Mouse (Mus musculus): ENCODE results near the gene Pex19.

The Pex19 gene

DNA sequence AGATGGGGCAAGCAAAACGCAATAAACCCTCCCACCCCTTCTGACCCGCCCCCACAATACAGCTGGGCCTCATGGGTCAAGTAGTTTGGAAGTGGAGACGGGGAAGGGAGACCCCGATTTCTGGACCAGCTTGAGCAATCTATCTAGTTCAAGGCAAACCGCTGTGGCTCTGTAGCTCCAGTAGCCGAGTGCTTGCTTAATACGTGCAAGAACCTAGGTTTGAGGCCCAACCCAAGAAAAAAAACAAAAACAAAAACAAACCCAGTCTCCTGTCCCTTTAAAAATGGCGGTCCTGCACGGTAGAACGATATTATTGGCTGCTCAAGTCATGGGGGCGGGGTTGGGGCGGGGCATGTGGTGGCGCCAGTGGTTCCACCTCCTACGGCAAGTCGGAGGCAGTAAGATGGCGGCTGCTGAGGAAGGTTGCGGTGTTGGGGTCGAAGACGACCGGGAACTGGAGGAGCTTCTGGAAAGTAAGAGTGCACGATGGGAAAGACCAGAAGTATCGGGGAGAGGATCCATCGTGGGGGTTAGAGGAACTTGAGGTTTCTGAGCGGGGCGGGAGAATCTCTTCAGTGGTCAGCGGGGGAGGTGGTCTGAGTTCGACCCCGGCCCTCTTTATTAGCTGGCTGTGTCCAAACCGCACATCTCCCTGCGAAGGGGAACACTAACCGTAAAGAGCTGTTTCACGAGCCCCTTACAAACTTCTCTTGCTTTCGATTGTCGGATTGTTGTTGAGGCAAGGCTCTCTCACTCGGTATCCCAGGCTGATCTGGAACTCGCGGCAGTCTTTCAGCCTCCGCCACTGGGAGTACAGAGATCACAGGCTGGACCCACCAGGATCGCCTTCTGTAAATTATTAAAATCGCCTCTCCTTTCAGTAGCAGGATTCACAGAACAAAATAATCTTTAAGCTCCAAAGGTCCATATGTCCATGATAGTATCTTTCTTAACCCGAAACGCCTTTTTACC lies at the start of gene Pex19:
Gene Pex19, plus strand, starts transcription at position 380 of the 972 bp plus-strand sequence.
- DNase-seq: peak; percentile 80

DNA sequence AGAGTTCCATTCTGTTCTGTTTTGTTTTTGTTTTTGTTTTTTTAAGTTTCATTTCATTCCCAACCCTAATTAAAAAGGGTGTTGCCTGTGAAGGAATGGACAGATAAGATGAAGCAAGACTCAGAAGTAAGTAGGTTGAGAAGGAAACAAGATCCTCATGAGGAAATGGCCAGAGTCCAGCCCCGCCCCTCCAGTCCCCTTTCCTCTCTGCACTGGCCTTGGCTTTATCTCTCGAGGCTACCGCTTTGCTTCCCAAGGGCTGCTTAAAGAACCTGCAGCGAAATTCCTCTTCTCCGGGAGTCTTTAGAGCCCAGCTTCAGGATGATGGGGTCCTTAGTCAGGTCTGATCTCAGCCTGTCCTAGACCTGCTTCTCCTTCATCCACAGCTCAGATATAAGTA lies 48.6 kb upstream of the Pex19 start:
- no peak for DNase-seq

DNA sequence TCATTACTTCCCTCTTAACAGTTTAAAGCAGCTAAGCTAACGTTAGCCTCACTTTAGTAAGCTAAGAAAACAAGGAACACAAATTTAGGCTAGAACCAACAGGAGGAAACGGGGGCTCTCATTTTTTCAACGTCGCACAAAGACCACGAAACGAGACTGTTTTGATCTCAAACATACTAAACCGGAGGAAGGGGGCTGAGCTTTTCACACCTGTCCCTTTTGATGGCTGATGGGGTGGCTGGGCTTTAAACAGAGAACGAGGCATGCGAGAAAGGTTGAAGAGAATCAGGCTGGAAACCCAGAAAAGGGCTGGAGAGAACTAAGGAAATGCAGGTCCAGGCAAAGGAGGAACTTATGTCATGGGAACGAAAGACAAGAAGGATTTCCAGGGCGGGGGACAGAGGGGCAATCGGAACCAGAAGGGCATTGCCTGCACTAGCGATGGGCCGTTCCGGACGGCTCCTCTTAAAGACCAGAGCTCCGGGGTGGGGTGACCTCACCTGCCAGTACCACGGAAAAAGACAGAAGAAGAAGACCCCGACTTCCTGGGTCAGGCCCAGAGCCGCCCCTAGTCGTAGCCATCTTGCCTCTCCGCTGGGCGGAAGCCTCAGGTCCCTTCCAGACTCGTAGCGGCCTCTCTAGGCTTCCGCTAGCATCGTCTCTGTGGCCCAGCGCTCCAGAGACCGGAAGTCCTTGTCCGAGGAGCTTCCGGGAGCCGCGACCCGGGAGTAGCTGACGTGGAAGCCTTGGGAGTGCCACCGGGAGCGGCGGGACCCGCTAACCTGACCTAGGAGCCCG lies 44.3 kb upstream of the Pex19 start, which contains the start of the genes Copa and Ncstn:
Gene Copa, plus strand, starts transcription at position 429 of the 798 bp plus-strand sequence.
Gene Ncstn, minus strand, starts transcription at position 695 of the 798 bp plus-strand sequence.
- DNase-seq: peak; percentile 93

DNA sequence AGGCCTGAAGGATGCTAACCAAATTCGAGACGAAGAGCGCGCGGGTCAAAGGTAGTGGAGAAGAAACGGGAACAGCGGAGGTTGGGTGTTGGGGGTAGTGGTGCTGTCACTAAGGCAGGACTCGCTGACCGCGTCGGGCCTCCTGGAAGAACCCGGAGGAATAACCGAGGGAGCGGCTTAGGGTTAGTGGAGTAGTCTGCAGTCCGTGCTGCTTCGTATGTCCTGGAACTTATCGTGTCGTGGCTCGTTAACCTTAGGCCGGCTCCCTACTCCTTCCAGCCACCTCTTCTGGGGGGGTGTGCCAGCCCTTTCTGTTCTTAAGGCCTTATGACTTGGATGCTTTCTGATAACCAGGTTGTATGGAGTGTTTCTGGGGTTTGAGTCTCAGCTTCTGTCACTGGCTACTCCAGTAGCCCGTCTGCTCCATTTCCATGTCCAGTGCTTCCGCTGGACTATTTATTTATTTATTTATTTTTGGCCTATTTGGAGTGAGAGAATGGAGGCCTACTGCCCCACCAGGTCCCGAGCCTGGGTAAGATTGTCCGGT lies 43.6 kb upstream of the Pex19 start:
- DNase-seq: no peak

DNA sequence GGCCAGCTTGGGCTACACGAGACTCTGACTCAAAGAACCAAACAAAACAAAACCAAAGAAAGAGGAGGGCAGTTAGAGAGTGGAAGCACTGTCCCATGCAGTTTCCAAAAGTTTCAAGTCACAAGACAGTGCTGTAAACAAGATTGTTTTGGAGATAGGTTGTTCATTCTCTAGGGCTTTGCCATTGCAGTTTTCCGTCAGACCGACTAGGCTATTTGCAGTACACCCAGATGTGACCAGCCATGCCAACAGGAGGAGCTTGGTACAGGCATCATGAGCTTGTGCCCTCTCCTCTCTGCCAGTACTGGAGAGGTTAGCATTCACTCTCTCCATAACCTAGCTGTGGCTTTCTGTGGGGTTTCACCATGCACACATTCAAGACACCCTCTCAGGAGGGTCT lies 33.0 kb upstream of the Pex19 start:
- DNase-seq: no peak

DNA sequence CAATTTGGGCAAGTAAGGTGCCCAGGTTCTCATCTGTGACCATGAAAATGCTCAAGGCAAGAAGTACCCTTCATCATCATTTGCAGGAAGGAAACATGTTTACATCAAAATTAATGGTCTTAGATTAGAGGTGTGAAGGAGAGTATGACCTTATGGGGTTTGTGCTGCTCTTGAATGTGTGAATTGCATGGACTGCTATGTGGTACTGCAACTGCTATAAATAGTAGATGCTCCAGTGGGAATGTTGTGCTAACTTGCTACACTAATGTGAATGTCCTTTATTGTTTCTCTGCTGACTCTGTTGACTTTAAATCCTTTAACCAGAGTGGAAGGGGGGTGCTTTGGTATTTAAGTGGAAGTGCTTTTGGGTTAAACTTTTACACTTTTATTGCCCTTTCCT lies 32.3 kb upstream of the Pex19 start:
- no peak for DNase-seq

DNA sequence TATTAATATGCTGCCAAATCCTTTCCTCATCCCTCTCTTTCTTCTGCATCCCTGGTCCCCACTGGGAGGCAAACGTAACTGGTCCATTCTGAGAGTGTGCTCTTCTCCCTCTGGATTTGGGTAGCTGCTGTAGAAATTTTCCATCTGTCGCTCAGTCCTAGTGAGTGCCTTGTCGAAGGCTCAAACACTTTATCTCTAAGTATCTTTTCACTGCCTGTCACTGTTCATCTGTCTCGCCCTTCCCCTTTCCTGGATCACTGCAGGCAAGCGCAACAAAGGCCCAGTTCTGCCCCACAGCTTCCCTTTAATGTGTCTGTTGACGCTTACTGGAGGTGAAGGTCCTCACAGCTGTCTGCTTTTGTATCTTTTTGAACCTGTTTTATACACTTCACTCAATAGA lies 31.4 kb upstream of the Pex19 start:
- DNase-seq: no peak

DNA sequence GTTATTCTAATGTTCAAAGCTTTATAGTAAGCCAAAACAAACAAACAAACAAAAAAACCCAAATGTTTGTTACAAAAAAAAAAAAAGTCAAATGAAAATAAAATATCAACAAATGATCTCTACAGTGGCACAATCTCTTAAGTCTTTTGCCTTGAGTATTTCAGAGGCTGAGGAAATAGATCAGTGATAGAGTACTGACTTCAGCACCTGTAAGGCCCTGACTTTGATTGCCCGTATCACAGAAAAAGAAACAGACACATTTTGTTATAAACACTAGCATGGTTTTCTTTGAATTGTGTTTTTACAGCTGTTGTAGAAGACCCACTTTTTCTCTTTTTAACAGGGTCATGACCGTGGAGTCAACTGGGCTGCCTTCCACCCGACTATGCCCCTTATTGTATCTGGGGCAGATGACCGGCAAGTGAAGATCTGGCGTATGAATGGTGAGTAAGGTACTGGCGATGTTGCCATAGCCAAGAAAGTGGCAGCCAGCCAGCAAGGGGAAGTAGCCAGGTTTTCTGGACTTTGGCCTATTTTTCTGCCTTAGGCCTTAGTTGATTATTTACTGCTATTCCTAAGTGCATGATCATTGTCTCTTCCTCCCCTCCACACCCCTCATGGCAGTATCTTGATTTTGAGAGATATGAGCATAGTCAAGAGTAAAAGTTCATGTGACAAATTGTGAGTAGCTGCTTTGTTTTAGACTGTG lies 27.1 kb upstream of the Pex19 start:
- DNase-seq: no peak

DNA sequence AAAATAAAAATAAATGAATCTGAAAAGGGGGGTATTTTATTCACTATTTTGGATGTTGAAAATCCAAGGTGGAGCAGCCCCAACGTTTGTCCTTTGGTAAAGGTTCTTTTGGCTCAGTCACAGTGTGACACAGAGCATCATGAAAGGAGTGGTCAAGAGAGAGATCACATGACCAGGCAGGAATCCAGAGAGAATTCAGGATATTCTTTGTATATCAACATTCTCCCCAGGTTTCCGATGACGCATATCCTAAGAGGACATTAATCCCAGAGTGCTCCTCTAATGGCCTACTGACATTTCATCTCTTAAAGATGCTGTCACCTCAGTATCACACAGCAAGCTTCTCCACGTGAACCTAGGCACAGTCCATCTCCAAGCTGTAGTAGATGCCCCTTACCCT lies 22.9 kb upstream of the Pex19 start:
- DNase-seq: no peak

DNA sequence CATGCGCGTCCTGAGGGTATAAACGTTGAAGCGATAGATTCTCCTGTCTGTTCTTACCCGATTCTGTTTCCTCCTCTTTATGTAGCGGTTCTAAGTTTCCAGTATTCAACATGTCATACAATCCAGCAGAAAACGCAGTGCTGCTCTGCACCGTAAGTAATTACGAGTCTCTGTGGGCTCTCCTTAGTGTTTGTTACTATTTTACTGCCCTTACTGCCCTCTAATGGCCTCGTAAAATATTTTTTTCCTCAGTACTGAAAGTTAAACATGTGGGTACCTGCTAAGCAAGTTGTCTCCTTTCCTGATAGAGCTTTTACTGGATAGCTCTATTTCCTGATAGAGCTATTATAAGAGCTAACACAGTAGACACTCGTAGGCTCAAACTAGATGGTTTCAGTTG lies 21.5 kb upstream of the Pex19 start:
- no peak for DNase-seq

DNA sequence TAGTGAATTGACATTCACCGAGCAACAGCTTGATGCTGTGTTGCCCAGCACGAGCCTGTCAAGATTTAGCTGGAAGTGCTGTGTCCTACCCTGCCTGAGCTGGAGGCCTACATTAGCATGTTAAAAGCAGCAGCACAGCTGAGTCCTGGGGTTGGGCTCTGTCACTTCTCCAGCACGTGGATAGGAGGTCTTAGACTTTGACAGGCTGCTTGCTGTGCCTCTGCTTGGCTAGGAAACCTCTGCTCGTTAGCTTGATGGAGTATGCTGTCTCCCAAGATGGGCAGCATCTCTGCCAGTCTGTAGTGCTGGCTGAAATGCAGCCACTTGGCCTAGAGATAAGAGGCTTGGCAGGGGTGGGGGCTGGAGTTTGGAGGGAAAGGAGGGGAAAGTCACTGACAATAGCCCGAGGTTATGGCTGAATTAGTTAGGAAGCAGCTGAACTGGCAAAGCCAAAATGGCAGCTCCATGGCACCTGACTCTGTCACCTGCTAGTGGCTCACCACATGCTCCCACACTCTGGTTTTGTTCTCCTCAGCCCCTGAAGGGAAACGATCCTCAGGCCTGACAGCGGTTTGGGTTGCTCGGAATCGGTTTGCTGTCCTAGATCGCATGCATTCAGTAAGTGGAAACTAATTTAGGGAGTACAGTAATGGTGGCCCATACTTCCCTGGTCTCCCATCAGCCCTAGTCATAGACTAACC lies 18.6 kb upstream of the Pex19 start:
- no peak for DNase-seq

DNA sequence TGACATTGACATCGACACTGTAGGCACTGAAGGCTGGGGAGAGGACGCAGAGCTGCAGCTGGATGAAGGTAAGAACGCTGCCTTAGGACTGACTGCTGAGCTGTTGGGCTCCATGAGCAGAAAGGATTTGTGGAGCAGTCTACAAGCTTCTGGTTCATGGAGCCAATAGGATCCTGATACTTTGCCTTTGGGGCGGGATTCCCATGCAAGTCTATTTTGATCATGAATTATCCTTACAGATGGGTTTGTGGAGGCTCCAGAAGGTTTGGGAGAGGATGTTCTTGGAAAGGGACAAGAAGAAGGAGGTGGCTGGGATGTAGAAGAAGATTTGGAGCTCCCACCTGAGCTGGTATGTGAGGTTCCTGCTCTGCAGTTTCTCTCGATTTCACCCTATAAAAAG lies 9.6 kb upstream of the Pex19 start:
- no peak for DNase-seq

DNA sequence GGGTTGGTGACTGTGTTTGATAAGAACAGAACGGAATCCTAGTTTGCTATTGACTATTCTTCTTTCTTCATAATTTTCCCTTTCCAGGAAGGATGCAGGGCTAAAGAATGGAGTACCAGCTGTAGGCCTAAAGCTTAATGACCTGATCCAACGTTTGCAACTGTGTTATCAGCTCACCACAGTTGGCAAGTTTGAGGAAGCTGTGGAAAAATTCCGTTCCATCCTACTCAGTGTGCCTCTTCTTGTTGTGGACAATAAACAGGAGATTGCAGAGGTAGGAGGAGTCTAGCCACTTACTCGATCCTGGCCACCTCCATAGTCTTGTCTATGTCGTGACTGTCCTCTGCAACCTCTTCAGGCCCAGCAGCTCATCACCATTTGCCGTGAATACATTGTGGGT lies 7.5 kb upstream of the Pex19 start:
- no peak for DNase-seq

DNA sequence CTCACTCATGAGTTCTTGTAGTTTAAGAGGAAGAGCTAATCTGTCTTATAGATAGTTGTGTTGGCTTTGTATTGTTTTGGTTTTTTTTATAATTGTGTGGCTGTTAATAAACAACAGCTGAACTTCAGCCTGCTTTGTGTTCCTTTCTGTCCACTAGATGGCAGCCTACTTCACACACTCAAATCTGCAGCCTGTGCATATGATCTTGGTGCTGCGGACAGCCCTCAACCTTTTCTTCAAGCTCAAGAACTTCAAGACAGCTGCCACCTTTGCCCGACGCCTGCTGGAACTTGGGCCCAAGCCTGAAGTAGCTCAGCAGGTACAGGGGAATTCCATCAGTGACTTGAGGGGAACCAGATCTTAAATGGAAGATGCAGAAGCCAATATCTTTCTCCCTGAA lies 6.8 kb upstream of the Pex19 start:
- peak; percentile 35 for DNase-seq

DNA sequence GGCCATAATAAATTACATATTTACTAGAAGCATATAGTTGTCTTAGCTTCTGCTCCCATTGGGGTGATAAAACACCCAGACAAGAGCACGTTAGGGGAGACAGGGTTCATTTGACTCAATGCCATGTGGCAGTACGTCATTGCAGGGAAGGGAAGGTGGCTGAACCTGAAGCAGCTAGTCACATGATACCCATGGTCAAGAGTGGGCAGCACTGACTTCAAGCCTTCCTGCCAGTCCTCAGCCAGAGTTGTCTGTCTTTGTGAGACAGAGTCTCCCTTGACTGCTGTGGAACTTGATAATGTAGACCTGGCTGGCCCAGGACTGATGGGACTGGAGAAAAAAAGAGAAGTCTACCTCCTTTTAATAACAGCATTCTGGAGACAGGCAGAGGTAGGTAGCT lies 3.9 kb upstream of the Pex19 start:
- DNase-seq: no peak

DNA sequence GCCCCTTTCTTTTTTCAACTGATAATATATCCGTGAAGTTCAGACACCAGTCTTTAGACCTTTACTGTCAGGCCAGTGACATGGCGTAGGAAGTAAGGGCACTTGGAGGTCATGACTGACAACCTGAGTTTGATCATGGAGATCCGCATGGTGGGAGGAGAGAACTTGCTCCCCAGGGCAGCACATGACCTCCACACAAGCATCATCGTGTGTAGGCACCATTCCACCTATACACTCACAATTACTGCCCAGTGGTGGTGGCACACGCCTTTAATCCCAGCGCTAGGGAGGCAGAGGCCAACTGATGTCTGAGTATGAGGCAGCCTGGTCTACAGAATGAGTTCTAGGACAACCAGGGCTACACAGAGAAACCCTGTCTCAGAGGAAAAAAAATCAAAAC lies 2.0 kb upstream of the Pex19 start:
- no peak for DNase-seq

DNA sequence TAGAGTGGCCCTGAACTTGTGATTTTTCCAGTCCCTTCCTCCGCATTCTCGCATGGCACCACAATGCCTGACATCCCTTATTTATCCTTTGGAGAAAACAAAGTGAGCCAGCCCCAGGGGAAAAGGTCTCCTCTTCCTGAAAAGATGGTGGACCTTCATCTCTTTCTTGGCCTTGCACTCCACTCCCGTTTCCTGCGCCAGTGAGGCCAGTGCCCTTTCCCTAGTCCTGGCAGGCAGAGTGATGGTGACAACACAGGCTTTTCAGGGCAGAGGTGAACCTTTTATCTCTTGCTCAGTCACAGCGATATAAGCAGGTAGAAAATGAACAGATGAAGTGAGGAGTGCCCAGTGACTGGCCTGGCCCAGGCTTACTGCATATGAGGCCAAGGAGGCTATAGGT lies 932 bp downstream of the Pex19 start:
- no peak for DNase-seq

DNA sequence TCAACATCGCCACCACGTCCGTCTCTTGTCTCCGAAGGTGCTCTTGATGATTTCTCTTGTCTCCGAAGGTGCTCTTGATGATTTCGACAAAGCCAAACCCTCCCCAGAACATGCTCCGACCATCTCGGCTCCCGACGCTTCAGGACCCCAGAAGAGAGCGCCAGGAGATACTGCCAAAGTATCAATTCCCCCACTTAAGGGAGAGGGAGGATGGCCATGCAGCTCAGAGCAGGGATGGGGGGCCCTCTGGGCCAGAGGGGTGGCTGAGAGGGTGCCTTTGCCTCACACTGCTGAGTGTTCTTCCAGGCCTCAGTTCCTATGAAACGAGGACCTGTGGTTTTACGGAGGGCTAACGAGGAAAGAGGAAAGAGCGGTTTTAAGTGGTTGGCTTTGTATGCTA lies 2.0 kb downstream of the Pex19 start:
- DNase-seq: no peak

DNA sequence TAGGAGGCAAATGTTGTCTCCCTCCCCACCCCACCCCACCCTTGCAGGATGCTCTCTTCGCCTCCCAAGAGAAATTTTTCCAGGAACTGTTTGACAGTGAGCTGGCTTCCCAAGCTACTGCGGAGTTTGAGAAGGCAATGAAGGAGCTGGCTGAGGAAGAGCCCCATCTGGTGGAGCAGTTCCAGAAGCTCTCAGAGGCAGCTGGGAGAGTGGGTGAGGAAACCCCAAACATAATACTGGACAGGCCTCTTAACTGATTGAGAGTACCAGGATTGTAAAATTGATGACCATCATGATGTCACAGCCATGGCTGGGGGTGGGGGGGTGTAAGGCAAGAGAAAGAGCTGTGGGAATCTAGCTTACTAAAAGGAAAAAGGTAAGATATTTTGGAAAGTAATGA lies 2.6 kb downstream of the Pex19 start:
- no peak for DNase-seq

DNA sequence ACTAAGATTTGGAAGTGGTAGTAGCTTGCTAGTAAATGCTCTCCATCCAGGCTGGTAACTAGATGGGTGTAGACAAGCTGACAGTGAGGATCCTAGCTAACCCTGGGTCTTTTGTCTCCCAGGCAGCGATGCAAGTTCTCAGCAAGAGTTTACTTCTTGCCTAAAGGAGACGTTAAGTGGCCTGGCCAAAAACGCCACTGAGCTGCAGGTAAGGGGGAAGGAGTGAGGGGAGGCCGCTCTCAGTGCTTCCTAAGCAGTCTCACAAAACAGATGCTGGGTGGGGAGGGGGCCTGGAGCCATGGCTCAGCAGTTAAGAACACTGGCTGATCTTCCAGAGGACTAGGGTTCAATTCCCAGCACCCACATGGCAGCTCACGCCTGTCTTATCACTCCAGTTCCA lies 3.2 kb downstream of the Pex19 start:
- DNase-seq: no peak

DNA sequence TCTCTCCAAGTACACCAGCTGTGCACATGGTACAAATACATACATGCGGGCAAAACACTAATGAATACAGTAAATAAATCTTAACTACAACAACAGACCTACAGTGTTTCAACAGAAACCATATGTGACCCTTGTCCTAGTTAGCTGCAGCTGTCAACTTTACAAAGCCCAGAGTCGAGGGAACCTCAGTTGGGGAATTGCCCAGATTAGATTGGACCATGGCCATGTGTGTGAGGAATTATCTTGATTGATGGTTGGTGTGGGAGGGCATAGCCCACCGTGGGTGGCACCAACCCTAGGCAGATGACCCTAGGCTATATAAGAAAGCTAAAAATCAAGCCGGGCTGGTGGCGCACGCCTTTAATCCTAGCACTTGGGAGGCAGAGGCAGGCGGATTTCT lies 5.8 kb downstream of the Pex19 start:
- DNase-seq: no peak

DNA sequence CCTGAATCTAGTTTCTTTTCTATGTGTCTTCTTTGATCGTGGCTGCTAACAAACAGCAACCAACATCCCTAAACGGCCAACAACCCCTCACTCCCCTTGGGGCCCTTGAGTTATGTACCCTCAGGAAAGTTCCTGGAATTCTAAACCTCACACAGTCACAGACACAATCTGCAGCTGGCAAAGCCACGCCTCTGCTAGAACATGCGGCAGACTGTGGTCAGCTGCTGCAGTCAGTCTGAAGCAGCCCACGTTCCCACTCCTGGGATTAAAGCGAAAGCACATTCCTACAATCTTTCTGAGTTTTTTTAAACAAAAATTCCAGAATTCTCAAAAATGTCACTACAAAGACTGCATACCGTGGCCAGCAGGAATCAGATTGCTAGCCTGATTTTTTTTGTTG lies 7.0 kb downstream of the Pex19 start:
- DNase-seq: no peak

Data from thymus, postnatal 14 days (tissue).